Mouse (Mus musculus) limb, embryonic 11.5 days (tissue): ENCODE data around the gene Gbe1. TPM values are rescaled to one million over a fixed set of nuclear protein-coding genes. Genes with fewer than 3 reads are reported as not detected.

Experiments used
- ATAC-seq: fragments of 200-750 bp; cut with Nextera tagmentation; 2 replicates; pipeline ENCODE4 v1.8.0; 2017; ENCODE audit warnings: low read depth; ENCODE audit not compliant: insufficient number of reproducible peaks, low FRiP score, low TSS enrichment
- DNase-seq: peaks from one replicate; pipeline ENCODE4 v3.0.0-alpha.2; 2015; ENCODE audit warnings: low spot score
- H3K27ac ChIP-seq: fragments of 300-500 bp; sonication (generic); replicated peaks from 2 replicates; pipeline ENCODE4 v1.5.1; 2014; ENCODE audit warnings: low read depth, mild to moderate bottlenecking, low read length
- H3K27me3 ChIP-seq: fragments of 300-500 bp; sonication (generic); 2 replicates; pipeline ENCODE4 v1.6.1; 2014; ENCODE audit warnings: mild to moderate bottlenecking, low read length, mixed read lengths; ENCODE audit not compliant: control insufficient read depth, insufficient read depth
- H3K36me3 ChIP-seq: fragments of 300-500 bp; sonication (generic); 2 replicates; pipeline ENCODE4 v1.6.1; 2014; ENCODE audit warnings: mild to moderate bottlenecking, low read length, moderate library complexity, mixed read lengths; ENCODE audit not compliant: control insufficient read depth, insufficient read depth
- H3K4me1 ChIP-seq: fragments of 300-500 bp; sonication (generic); 2 replicates; pipeline ENCODE4 v1.6.1; 2014; ENCODE audit warnings: low read length, mixed read lengths; ENCODE audit not compliant: control insufficient read depth, insufficient read depth
- H3K4me2 ChIP-seq: fragments of 300-500 bp; sonication (generic); 2 replicates; pipeline ENCODE4 v1.6.1; 2014; ENCODE audit warnings: low read depth, mild to moderate bottlenecking, moderate library complexity; ENCODE audit not compliant: severe bottlenecking
- H3K4me3 ChIP-seq: fragments of 300-500 bp; sonication (generic); 2 replicates; pipeline ENCODE4 v1.5.1; 2014; ENCODE audit warnings: low read depth, low read length
- H3K9ac ChIP-seq: fragments of 300-500 bp; sonication (generic); 2 replicates; pipeline ENCODE4 v1.6.1; 2014; ENCODE audit warnings: mild to moderate bottlenecking, low read length
- H3K9me3 ChIP-seq: fragments of 300-500 bp; sonication (generic); 2 replicates; pipeline ENCODE4 v1.6.1; 2016; ENCODE audit warnings: low read length; ENCODE audit not compliant: control insufficient read depth
- WGBS: fragments of 180-500 bp; shearing (Covaris S2); extraction: QIAGEN DNeasy Blood & Tissue Kit; methylation state at CpG from one replicate; pipeline ENCODE4 v1.1.7; 2014; 5-methylcytosine and 5-hydroxymethylcytosine counted together
- polyA plus RNA-seq: library from polyadenylated mRNA; unstranded; fragments of >200 nt; fragmentation: Nextera tagmentation; extraction: Ambion mirVana; gene quantifications from 2 replicates; pipeline ENCODE4 v1.2.1, GENCODE M21; 2014

Gene Gbe1
- 22.0 and 26.0 TPM in 2 replicates for polyA plus RNA-seq

DNA sequence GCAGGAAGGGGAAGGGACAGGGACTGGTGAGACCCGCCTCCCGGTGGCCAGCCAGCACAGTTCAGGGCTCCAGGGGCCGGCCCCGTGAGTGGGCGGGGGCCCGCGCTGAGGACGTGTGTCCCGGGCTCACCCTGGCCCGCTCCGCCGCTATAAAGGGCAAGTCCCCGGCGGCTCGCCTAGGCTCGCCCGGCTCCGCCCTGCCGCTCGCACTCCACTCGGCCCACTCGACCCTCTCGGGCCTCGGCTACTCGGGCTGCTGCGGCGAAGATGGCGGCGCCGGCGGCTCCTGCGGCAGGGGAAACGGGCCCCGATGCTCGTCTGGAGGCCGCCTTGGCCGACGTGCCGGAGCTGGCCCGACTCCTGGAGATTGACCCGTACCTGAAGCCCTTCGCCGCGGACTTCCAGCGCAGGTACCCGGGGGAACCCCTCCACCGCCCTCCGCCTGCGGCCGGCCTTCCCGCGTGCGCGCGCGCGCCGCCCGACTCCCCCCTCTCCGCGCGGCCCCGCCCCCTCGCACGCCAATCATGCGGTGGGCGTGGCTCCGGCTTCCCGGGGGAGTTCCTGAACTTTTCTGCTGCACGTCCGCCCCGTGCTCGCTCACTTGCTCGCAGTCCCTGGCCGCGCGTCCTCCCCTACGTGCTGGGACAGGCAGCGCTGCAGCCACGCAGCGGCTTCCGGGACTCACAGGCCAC lies at the start of gene Gbe1:
Gene Gbe1, plus strand, starts transcription at position 64 of the 692 bp plus-strand sequence.
- peak; percentile 96 for DNase-seq
- no peaks in the 10 kb centered on the region for H3K36me3 ChIP-seq
- no peaks in the 10 kb centered on the region for H3K9me3 ChIP-seq
- H3K4me1 ChIP-seq = no peaks in the 10 kb centered on the region
- peak; percentile 96 for ATAC-seq
- H3K4me2 ChIP-seq = peak within 1 kb of the TSS; percentile 52
- under 1% methylated on average over 78 of the region's 82 CpGs for WGBS
- peak within 1 kb of the TSS; percentile 86 for H3K27ac ChIP-seq
- peak within 1 kb of the TSS; percentile 62 for H3K4me3 ChIP-seq
- H3K27me3 ChIP-seq = no peaks in the 10 kb centered on the region
- peak within 1 kb of the TSS; percentile 87 for H3K9ac ChIP-seq

DNA sequence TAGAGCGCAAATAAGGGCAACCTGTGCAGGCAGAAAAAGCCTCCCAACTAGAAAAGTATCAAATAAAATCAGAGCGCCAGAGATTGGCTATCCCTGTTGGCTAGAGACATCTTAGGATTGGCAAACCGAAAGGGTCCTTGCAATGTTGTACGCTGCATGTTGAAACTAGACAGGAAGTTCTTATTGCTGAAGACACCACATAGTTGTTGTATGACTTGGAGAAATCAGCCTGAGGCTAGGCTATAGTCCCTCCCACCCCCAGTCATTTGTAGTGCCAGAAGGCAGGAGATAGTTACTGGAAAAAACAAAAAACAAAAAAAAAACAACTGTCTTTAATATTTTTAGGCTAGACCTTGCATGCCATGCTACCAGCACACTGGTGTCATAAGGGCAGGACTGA lies 3.1 kb upstream of the Gbe1 start:
- Histone ChIP-seq H3K36me3 (no peaks in the 10 kb centered on the region), H3K4me1 (no peaks in the 10 kb centered on the region), H3K9me3 (no peaks in the 10 kb centered on the region), H3K27ac (no peak overlapping the region), H3K9ac (no peak overlapping the region), H3K4me2 (no peak overlapping the region), H3K4me3 (no peak overlapping the region), H3K27me3 (no peaks in the 10 kb centered on the region)
- WGBS = 93% methylated on average over 4 of the region's 4 CpGs
- no peak for DNase-seq
- ATAC-seq = no peak

GRCm38 (mm10) chr16:70313496-70313885 lies 258 bp upstream of the Gbe1 start:
- Histone ChIP-seq H3K27me3 (no peaks in the 10 kb centered on the region), H3K4me2 (peak overlapping the region; percentile 52), H3K36me3 (no peaks in the 10 kb centered on the region), H3K4me3 (peak overlapping the region; percentile 62), H3K9ac (peak overlapping the region; percentile 87), H3K27ac (peak overlapping the region; percentile 86), H3K9me3 (no peaks in the 10 kb centered on the region), H3K4me1 (no peaks in the 10 kb centered on the region)
- 4% methylated on average over 7 of the region's 7 CpGs for WGBS
- no peak for ATAC-seq
- DNase-seq = no peak

DNA sequence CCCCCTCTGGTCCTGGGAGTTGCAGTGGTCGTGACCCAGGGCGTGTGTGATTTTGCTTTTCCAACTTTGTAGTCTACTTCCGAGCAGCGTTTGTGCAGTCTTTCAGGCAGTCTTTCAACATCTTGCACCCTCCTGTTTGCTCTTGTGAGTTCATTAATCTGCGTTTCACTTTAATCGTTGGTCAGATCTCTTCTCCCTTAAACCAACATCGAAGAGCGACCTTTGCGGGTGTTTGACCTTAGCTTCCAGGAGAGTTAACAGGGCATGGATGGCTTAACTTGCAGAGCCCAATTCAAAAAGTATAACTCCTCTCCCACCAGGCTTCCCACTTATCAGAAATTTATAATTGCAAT lies 805 bp downstream of the Gbe1 start:
- under 1% methylated on average over 9 of the region's 9 CpGs for WGBS
- Histone ChIP-seq H3K36me3 (no peaks in the 10 kb centered on the region), H3K9ac (peak overlapping the region; percentile 87), H3K27me3 (no peaks in the 10 kb centered on the region), H3K9me3 (no peaks in the 10 kb centered on the region), H3K4me2 (peak overlapping the region; percentile 52), H3K4me3 (peak overlapping the region; percentile 62), H3K4me1 (no peaks in the 10 kb centered on the region), H3K27ac (peak overlapping the region; percentile 86)
- ATAC-seq (peak; percentile 8; the same call in 1 of the 2 replicates), DNase-seq (no peak)

DNA sequence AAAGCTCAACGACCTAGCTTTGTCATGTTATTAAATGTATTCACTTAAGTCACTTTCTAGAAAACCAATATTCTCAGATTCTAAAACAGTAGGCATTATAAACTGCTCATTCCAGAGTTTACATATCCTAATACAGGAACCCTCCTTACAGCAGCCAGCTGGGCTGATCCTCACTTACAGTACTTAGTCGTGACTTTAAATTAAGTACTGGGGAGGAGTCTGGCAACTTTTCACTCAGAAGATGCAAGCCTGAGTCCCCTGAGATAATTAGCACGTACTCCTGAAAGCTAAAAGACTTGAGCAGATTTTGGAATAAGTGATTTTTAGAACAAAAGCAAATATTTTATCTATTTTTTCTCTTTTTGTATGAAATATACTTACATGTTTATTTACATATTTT lies 1.5 kb downstream of the Gbe1 start:
- Histone ChIP-seq H3K9ac (no peak overlapping the region), H3K9me3 (no peaks in the 10 kb centered on the region), H3K4me2 (no peak overlapping the region), H3K27me3 (no peaks in the 10 kb centered on the region), H3K36me3 (no peaks in the 10 kb centered on the region), H3K4me1 (no peaks in the 10 kb centered on the region), H3K4me3 (no peak overlapping the region), H3K27ac (no peak overlapping the region)
- DNase-seq (no peak), ATAC-seq (no peak)
- 45% methylated on average over 3 of the region's 3 CpGs for WGBS

- H3K9me3 ChIP-seq = no peaks in the 10 kb centered on the region
- H3K4me2 ChIP-seq = no peak overlapping the region
- 69% methylated on average over 3 of the region's 3 CpGs for WGBS
- H3K27me3 ChIP-seq = no peaks in the 10 kb centered on the region
- no peak for DNase-seq
- H3K4me1 ChIP-seq = no peaks in the 10 kb centered on the region
- no peaks in the 10 kb centered on the region for H3K36me3 ChIP-seq
- H3K9ac ChIP-seq = no peak overlapping the region
- no peak overlapping the region for H3K27ac ChIP-seq
- no peak overlapping the region for H3K4me3 ChIP-seq
- no peak for ATAC-seq
These were observed 2.2 kb downstream of the Gbe1 start for GRCm38 (mm10) chr16:70315862-70316390.

- Histone ChIP-seq H3K4me1 (no peaks in the 10 kb centered on the region), H3K9ac (no peak overlapping the region), H3K4me2 (no peak overlapping the region), H3K9me3 (no peaks in the 10 kb centered on the region), H3K27me3 (no peaks in the 10 kb centered on the region), H3K27ac (no peak overlapping the region), H3K4me3 (no peak overlapping the region), H3K36me3 (no peaks in the 10 kb centered on the region)
- 92% methylated on average over 6 of the region's 6 CpGs for WGBS
- ATAC-seq (no peak), DNase-seq (no peak)
These were observed 5.6 kb downstream of the Gbe1 start for GRCm38 (mm10) chr16:70319388-70319787.

DNA sequence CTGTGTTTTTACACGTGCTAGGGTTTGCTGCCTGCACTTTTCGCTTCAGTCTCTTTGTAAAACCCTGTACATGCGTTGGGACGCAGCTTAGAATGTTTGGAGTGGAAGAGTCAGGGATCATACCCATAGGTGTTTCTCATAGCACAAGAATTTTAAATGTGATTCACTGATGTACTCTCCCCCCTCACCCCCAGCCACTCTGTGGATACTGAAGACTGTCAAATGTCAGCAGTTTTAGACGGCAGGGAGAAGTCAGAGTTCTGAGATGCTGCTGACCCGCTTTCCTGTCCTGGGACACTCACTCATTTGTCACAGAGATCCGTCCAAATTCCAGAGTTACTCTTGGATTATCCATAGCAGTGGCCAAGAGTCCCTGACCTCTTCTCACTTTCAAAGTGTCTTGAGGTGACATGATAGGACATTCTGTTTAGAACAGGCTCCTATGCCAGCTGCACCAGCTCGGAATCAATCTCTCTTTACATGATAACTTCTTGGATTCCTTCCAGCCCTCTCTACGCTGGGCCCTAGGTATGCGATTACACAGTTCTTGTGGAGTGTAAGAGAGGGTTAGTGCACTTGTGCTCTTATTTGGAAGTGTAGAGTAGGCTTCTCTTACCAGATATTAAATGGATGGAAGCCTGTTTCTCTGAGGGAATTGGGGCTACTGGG lies 7.0 kb downstream of the Gbe1 start:
- no peaks in the 10 kb centered on the region for H3K4me1 ChIP-seq
- no peaks in the 10 kb centered on the region for H3K36me3 ChIP-seq
- no peak overlapping the region for H3K4me2 ChIP-seq
- H3K4me3 ChIP-seq = no peak overlapping the region
- H3K27ac ChIP-seq = no peak overlapping the region
- no peaks in the 10 kb centered on the region for H3K9me3 ChIP-seq
- H3K27me3 ChIP-seq = no peaks in the 10 kb centered on the region
- no peak for DNase-seq
- no peak for ATAC-seq
- WGBS = 79% methylated on average over 10 of the region's 10 CpGs
- no peak overlapping the region for H3K9ac ChIP-seq
